Mouse (Mus musculus) limb, embryonic 10.5 days (tissue): ENCODE measurements around the gene Lca5l. TPM values are rescaled to one million over a fixed set of nuclear protein-coding genes. Genes with fewer than 3 reads are reported as not detected.

Experiments used
- DNase-seq: peaks from one replicate; pipeline ENCODE4 v3.0.0-alpha.2; 2017; ENCODE audit warnings: low spot score
- H3K27ac ChIP-seq: fragments of 300-500 bp; sonication (generic); 2 replicates; pipeline ENCODE4 v1.5.1; 2016; ENCODE audit warnings: mild to moderate bottlenecking
- H3K27me3 ChIP-seq: fragments of 300-500 bp; sonication (generic); 2 replicates; pipeline ENCODE4 v1.6.1; 2016; ENCODE audit warnings: low read depth, mild to moderate bottlenecking; ENCODE audit not compliant: poor library complexity, severe bottlenecking
- H3K36me3 ChIP-seq: fragments of 300-500 bp; sonication (generic); 2 replicates; pipeline ENCODE4 v1.6.1; 2016; ENCODE audit warnings: mild to moderate bottlenecking, moderate library complexity
- H3K4me1 ChIP-seq: fragments of 300-500 bp; sonication (generic); 2 replicates; pipeline ENCODE4 v1.6.1; 2016
- H3K4me3 ChIP-seq: fragments of 300-500 bp; sonication (generic); 2 replicates; pipeline ENCODE4 v1.5.1; 2016; ENCODE audit warnings: mild to moderate bottlenecking, moderate library complexity
- H3K9me3 ChIP-seq: fragments of 300-500 bp; sonication (generic); replicated peaks from 2 replicates; pipeline ENCODE4 v1.6.1; 2016; ENCODE audit warnings: mild to moderate bottlenecking
- WGBS: fragments of 180-500 bp; shearing (Covaris S2); methylation state at CpG from one replicate; pipeline ENCODE4 v1.1.7; 2016; 5-methylcytosine and 5-hydroxymethylcytosine counted together
- polyA plus RNA-seq: library from polyadenylated mRNA; unstranded; fragments of >200 nt; fragmentation: Nextera tagmentation; extraction: Ambion mirVana; gene quantifications from 2 replicates; pipeline ENCODE4 v1.2.1, GENCODE M21; 2016

Gene Lca5l
- polyA plus RNA-seq, 1 experiment from 2014 or later: 0.73 TPM

GRCm38 (mm10) chr16:96209789-96210188 lies 17.7 kb upstream of the Lca5l start:
- 0 out of 2 replicates have a peak, but pooled peaks cover 2% of the 10 kb centered on the region for H3K4me1 ChIP-seq
- DNase-seq: no peak
- H3K4me3 ChIP-seq: no peak overlapping the region
- WGBS: 86% methylated on average over 10 of the region's 10 CpGs
- no peak overlapping the region for H3K27ac ChIP-seq
- no peaks in the 10 kb centered on the region for H3K9me3 ChIP-seq
- no peaks in the 10 kb centered on the region for H3K27me3 ChIP-seq
- no peaks in the 10 kb centered on the region for H3K36me3 ChIP-seq

GRCm38 (mm10) chr16:96201485-96202232 lies 9.6 kb upstream of the Lca5l start:
- no peak for DNase-seq

GRCm38 (mm10) chr16:96200702-96201028 lies 8.6 kb upstream of the Lca5l start:
- Histone ChIP-seq H3K4me1 (peaks cover 21% of the 10 kb centered on the region), H3K36me3 (no peaks in the 10 kb centered on the region), H3K4me3 (peak overlapping the region; percentile 42), H3K27ac (no peak overlapping the region), H3K9me3 (no peaks in the 10 kb centered on the region), H3K27me3 (no peaks in the 10 kb centered on the region)
- 39% methylated on average over 9 of the region's 9 CpGs for WGBS
- no peak for DNase-seq

More at GRCm38 (mm10) chr16:96201485-96202232, 9.6 kb upstream of the Lca5l start:
- Histone ChIP-seq H3K27me3 (no peaks in the 10 kb centered on the region), H3K27ac (no peak overlapping the region), H3K4me3 (no peak overlapping the region), H3K9me3 (no peaks in the 10 kb centered on the region), H3K36me3 (no peaks in the 10 kb centered on the region), H3K4me1 (peaks cover 23% of the 10 kb centered on the region)
- WGBS: 71% methylated on average over 11 of the region's 11 CpGs

- Histone ChIP-seq H3K4me1 (peaks cover 21% of the 10 kb centered on the region), H3K4me3 (peak within 1 kb of the TSS; percentile 42), H3K27me3 (no peaks in the 10 kb centered on the region), H3K27ac (peak within 1 kb of the TSS; percentile 15; the same call in 1 of the 2 replicates), H3K36me3 (no peaks in the 10 kb centered on the region), H3K9me3 (no peaks in the 10 kb centered on the region)
- 4% methylated on average over 20 of the region's 20 CpGs for WGBS
- peak; percentile 54 for DNase-seq
These were observed 8.0 kb upstream of the Lca5l start, which contains the start of gene Sh3bgr for GRCm38 (mm10) chr16:96199913-96200701. Sh3bgr (plus strand) TSS chr16:96200450.

- peaks cover 10% of the 10 kb centered on the region for H3K4me1 ChIP-seq
- H3K36me3 ChIP-seq: no peaks in the 10 kb centered on the region; the same call in 1 of the 2 replicates
- no peak overlapping the region for H3K4me3 ChIP-seq
- H3K27ac ChIP-seq: no peak overlapping the region
- no peaks in the 10 kb centered on the region for H3K9me3 ChIP-seq
- WGBS: 87% methylated on average over 5 of the region's 5 CpGs
- peaks cover 17% of the 10 kb centered on the region for H3K27me3 ChIP-seq
- no peak for DNase-seq
These were observed 4.5 kb downstream of the Lca5l start for GRCm38 (mm10) chr16:96187619-96188018.

GRCm38 (mm10) chr16:96179156-96179555 lies 12.9 kb downstream of the Lca5l start:
- H3K4me3 ChIP-seq: no peak overlapping the region
- H3K27me3 ChIP-seq: no peaks in the 10 kb centered on the region
- no peak for DNase-seq
- no peaks in the 10 kb centered on the region for H3K36me3 ChIP-seq
- no peaks in the 10 kb centered on the region for H3K9me3 ChIP-seq
- H3K27ac ChIP-seq: no peak overlapping the region
- peaks cover 9% of the 10 kb centered on the region for H3K4me1 ChIP-seq

GRCm38 (mm10) chr16:96175399-96175798 lies 16.7 kb downstream of the Lca5l start:
- WGBS: 39% methylated on average over 2 of the region's 2 CpGs
- no peaks in the 10 kb centered on the region for H3K27me3 ChIP-seq
- no peak overlapping the region for H3K27ac ChIP-seq
- H3K4me1 ChIP-seq: peaks cover 9% of the 10 kb centered on the region
- H3K9me3 ChIP-seq: no peaks in the 10 kb centered on the region
- no peaks in the 10 kb centered on the region for H3K36me3 ChIP-seq
- H3K4me3 ChIP-seq: no peak overlapping the region
- DNase-seq: no peak

- no peak for DNase-seq
- peaks cover 9% of the 10 kb centered on the region for H3K4me1 ChIP-seq
- H3K9me3 ChIP-seq: no peaks in the 10 kb centered on the region
- H3K27ac ChIP-seq: no peak overlapping the region
- WGBS: 88% methylated on average over 8 of the region's 8 CpGs
- H3K36me3 ChIP-seq: no peaks in the 10 kb centered on the region
- no peaks in the 10 kb centered on the region for H3K27me3 ChIP-seq
- no peak overlapping the region for H3K4me3 ChIP-seq
These were observed 18.4 kb downstream of the Lca5l start for GRCm38 (mm10) chr16:96173648-96174047.

- 91% methylated on average over 4 of the region's 4 CpGs for WGBS
- DNase-seq: no peak
- no peak overlapping the region for H3K27ac ChIP-seq
- H3K9me3 ChIP-seq: no peaks in the 10 kb centered on the region
- H3K4me1 ChIP-seq: no peaks in the 10 kb centered on the region
- H3K36me3 ChIP-seq: no peaks in the 10 kb centered on the region
- H3K4me3 ChIP-seq: no peak overlapping the region
- H3K27me3 ChIP-seq: no peaks in the 10 kb centered on the region
These were observed 23.2 kb downstream of the Lca5l start for GRCm38 (mm10) chr16:96168837-96169236.

GRCm38 (mm10) chr16:96165723-96166264 lies 26.3 kb downstream of the Lca5l start:
- H3K36me3 ChIP-seq: no peaks in the 10 kb centered on the region
- DNase-seq: no peak
- H3K4me1 ChIP-seq: no peaks in the 10 kb centered on the region
- no peak overlapping the region for H3K27ac ChIP-seq
- no peak overlapping the region for H3K4me3 ChIP-seq
- no peaks in the 10 kb centered on the region for H3K27me3 ChIP-seq
- WGBS: 83% methylated on average over 4 of the region's 4 CpGs
- no peaks in the 10 kb centered on the region for H3K9me3 ChIP-seq

GRCm38 (mm10) chr16:96161336-96161735 lies 30.7 kb downstream of the Lca5l start:
- no peaks in the 10 kb centered on the region for H3K27me3 ChIP-seq
- WGBS: 94% methylated on average over 4 of the region's 4 CpGs
- no peak for DNase-seq
- no peak overlapping the region for H3K27ac ChIP-seq
- H3K4me3 ChIP-seq: no peak overlapping the region
- no peaks in the 10 kb centered on the region for H3K9me3 ChIP-seq
- peaks cover 18% of the 10 kb centered on the region for H3K4me1 ChIP-seq
- H3K36me3 ChIP-seq: peaks cover 9% of the 10 kb centered on the region

GRCm38 (mm10) chr16:96160927-96161326 lies 31.1 kb downstream of the Lca5l start:
- WGBS: 81% methylated on average over 1 of the region's 1 CpGs
- no peak overlapping the region for H3K4me3 ChIP-seq

GRCm38 (mm10) chr16:96159794-96160346 lies 32.2 kb downstream of the Lca5l start:
- Histone ChIP-seq H3K4me3 (peak overlapping the region; percentile 68), H3K9me3 (no peaks in the 10 kb centered on the region), H3K4me1 (peaks cover 18% of the 10 kb centered on the region), H3K27ac (peak overlapping the region; percentile 96), H3K27me3 (no peaks in the 10 kb centered on the region), H3K36me3 (peaks cover 21% of the 10 kb centered on the region)
- 86% methylated on average over 20 of the region's 20 CpGs for WGBS
- no peak for DNase-seq

More at GRCm38 (mm10) chr16:96160927-96161326, 31.1 kb downstream of the Lca5l start:
- Histone ChIP-seq H3K4me1 (peaks cover 18% of the 10 kb centered on the region), H3K36me3 (peaks cover 11% of the 10 kb centered on the region), H3K9me3 (no peaks in the 10 kb centered on the region), H3K27me3 (no peaks in the 10 kb centered on the region), H3K27ac (no peak overlapping the region)
- DNase-seq: no peak
